Mouse (Mus musculus) MN1 (cell line): ENCODE results near the gene Csrp3.

Experiments
- DNase-seq: peaks from one replicate; pipeline ENCODE4 v3.0.0-alpha.2; 2016; ENCODE audit warnings: low spot score

Gene Csrp3

GRCm38 (mm10) chr7:48867576-48867975 is 19.7 kb upstream of the Csrp3 start:
- DNase-seq: no peak

- no peak for DNase-seq
These were observed 17.0 kb upstream of the Csrp3 start for GRCm38 (mm10) chr7:48864671-48865458.

- no peak for DNase-seq
These were observed 16.4 kb upstream of the Csrp3 start for GRCm38 (mm10) chr7:48864199-48864598.

GRCm38 (mm10) chr7:48861796-48862195 is 14.0 kb upstream of the Csrp3 start:
- DNase-seq: no peak

GRCm38 (mm10) chr7:48860948-48861347 is 13.1 kb upstream of the Csrp3 start:
- no peak for DNase-seq

GRCm38 (mm10) chr7:48859362-48859761 is 11.5 kb upstream of the Csrp3 start:
- no peak for DNase-seq

- DNase-seq: no peak
These were observed 10.4 kb upstream of the Csrp3 start for GRCm38 (mm10) chr7:48858257-48858656.

GRCm38 (mm10) chr7:48855461-48855860 is 7.6 kb upstream of the Csrp3 start:
- no peak for DNase-seq

- no peak for DNase-seq
These were observed 5.7 kb upstream of the Csrp3 start for GRCm38 (mm10) chr7:48853496-48853895.

- no peak for DNase-seq
These were observed 3.8 kb upstream of the Csrp3 start for GRCm38 (mm10) chr7:48851529-48852104.

- no peak for DNase-seq
These were observed 1.1 kb downstream of the Csrp3 start for GRCm38 (mm10) chr7:48846755-48847154.

- no peak for DNase-seq
These were observed 2.4 kb downstream of the Csrp3 start for GRCm38 (mm10) chr7:48845213-48845973.

- DNase-seq: no peak
These were observed 4.3 kb downstream of the Csrp3 start for GRCm38 (mm10) chr7:48843541-48843940.

GRCm38 (mm10) chr7:48842353-48842752 is 5.5 kb downstream of the Csrp3 start:
- no peak for DNase-seq

GRCm38 (mm10) chr7:48841538-48841937 is 6.3 kb downstream of the Csrp3 start:
- DNase-seq: no peak

- DNase-seq: no peak
These were observed 7.3 kb downstream of the Csrp3 start for GRCm38 (mm10) chr7:48840545-48840944.

- DNase-seq: no peak
These were observed 9.4 kb downstream of the Csrp3 start for GRCm38 (mm10) chr7:48838434-48838833.

GRCm38 (mm10) chr7:48836949-48837348 is 10.9 kb downstream of the Csrp3 start:
- DNase-seq: no peak

GRCm38 (mm10) chr7:48834989-48835626 is 12.7 kb downstream of the Csrp3 start:
- DNase-seq: no peak

- no peak for DNase-seq
These were observed 13.4 kb downstream of the Csrp3 start for GRCm38 (mm10) chr7:48834371-48834970.

GRCm38 (mm10) chr7:48832735-48833134 is 15.1 kb downstream of the Csrp3 start:
- DNase-seq: no peak

GRCm38 (mm10) chr7:48830395-48830794 is 17.4 kb downstream of the Csrp3 start:
- DNase-seq: no peak
